Mouse (Mus musculus): ENCODE measurements around the gene Rbp7. TPM values are rescaled to one million over a fixed set of nuclear protein-coding genes. Genes with fewer than 3 reads are reported as not detected.
A peak's percentile ranks its signal among the peaks of the same experiment; 100 is the strongest.
"Not testable (repeated sequence)": the region's sequence is repeated elsewhere in the genome, so short reads cannot be mapped to it uniquely, and the experiment has no call there.

Rbp7 gene
- polyA plus RNA-seq, 1 experiment: not detected

DNA sequence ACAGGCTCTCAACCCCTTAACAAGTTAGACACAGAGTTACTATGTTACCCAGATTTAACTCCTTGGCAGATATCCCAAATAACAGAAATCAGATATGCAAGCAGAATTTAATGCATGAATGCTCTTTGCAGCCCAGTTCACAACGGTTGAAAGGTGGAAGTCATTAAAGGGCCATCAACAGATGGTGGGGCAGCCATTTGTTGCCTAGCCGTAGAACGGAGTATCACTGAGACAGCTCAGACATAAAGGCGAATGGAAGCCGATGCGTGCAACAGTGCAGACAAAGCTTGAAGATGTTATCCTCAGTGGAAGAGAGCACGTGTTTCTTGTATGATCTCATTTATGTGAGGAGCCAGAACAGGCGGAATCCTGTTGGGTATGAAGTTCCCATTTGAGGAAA lies 14.2 kb downstream of the Rbp7 start:
- H3K9me3 ChIP-seq: no peaks in the 10 kb centered on the region
- H3K4me1 ChIP-seq: peaks cover 20% of the 10 kb centered on the region
- H3K4me3 ChIP-seq (replicated peaks): no peak overlapping the region
- no peaks in the 10 kb centered on the region for H3K27me3 ChIP-seq (replicated peaks)
- TF ChIP-seq FLI1 (IDR thresholded peaks at IDR 0.05; ENCODE audit: low read length): no peak
- no peak for TF ChIP-seq GATA1 (IDR thresholded peaks at IDR 0.05; ENCODE audit: borderline replicate concordance, low read length)
- H3K36me3 ChIP-seq (replicated peaks; ENCODE audit: low read length): no peaks in the 10 kb centered on the region

DNA sequence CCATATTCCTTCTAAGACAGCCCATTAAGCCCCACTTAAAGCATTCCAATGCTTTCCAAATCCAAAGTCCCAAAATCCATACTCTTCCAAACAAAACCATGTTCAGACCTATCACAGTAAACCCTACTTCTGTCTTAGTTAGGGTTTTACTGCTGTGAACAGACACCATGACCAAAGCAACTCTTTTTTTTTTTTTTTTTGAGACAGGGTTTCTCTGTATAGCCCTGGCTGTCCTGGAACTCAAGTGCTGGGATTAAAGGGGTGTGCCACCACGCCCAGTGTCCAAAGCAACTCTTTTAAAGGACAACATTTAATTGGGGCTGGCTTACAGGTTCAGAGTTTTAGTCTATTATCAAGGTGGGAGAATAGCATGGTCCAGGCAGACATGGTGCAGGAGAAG lies 22.9 kb downstream of the Rbp7 start:
- peaks cover 21% of the 10 kb centered on the region; the same call in 1 of the 2 replicates for H3K4me1 ChIP-seq

DNA sequence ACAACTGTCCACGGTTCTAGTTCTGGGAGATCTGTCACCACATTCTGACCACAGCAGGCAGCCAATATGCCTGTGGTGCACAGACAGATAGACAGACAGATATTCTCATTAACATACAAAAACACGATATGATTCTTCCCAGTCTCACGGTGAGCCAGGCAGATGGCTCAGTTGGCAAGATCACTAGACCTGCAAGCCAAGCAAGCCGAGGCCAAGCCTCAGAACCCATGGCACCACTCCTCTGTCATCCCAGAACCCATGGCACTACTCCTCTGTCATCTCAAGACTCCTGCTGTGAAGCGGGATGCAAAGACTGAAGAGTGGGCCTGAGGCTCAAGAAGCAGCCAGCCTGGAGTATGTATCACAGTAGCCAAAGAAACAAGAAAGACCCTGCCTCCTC lies 25.2 kb downstream of the Rbp7 start:
- H3K4me1 ChIP-seq: peaks cover 27% of the 10 kb centered on the region; the same call in 1 of the 2 replicates
- H3K9me3 ChIP-seq: no peaks in the 10 kb centered on the region
- H3K27me3 ChIP-seq (replicated peaks): no peaks in the 10 kb centered on the region
- H3K36me3 ChIP-seq (replicated peaks; ENCODE audit: low read length): no peaks in the 10 kb centered on the region
- no peak overlapping the region for H3K4me3 ChIP-seq (replicated peaks)
- TF ChIP-seq GATA1 (IDR thresholded peaks at IDR 0.05; ENCODE audit: borderline replicate concordance, low read length) (no peak), FLI1 (IDR thresholded peaks at IDR 0.05; ENCODE audit: low read length) (no peak)

More for the DNA sequence above, 22.9 kb downstream of the Rbp7 start:
- H3K4me3 ChIP-seq (replicated peaks); H3K9me3 ChIP-seq; H3K36me3 ChIP-seq (replicated peaks; ENCODE audit: low read length); H3K27me3 ChIP-seq (replicated peaks): not testable (repeated sequence)

DNA sequence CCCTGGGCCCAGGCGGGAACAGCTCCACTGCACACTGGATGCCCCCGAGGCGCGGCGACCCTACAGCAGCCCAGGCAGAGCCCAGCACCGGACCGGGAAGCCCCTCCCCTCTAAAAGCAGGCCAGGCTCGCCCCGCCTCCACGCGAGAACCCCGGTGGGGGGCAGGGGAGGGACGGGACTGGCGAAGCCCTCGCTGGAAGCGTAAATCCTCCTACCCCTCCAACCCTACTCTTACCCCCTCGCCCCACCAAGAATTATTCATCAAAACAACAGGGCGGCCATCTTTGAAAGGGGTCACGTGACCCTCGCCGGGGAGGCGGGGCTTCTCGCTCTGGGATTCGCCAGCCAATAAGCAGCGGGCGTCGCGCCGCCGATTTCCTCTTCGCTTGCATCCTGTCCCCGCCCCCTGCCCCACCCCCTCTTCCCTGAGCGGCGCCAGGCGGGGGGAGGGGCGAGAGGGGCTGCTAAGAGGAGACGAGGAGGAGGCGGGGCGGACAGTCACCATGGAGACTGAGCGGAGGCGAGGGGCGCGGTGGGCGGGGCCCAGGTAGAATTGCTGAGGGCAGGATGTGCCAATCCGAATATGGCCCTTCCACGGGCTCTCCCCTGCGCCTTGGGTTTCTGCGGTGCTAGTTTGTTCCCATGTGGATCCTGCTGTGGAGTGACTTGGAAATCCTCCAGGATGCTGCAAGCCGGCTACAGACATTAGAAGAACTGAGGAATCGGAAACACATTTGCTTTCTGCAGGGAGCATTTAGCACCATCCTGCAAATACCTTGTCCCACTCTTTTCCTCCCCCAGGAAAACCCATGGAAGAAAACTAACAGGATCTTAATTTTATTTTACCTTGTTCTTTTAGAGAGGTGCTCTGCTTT lies 28.2 kb downstream of the Rbp7 start, which contains the start of gene Ube4b:
TSS of gene Ube4b (minus strand) at position 425 of the 875 bp plus-strand sequence.
- no peak for TF ChIP-seq FLI1 (IDR thresholded peaks at IDR 0.05; ENCODE audit: low read length)
- TF ChIP-seq GATA1 (IDR thresholded peaks at IDR 0.05; ENCODE audit: borderline replicate concordance, low read length): no peak
- Histone ChIP-seq H3K9me3 (no peaks in the 10 kb centered on the region), H3K27me3 (replicated peaks) (no peaks in the 10 kb centered on the region), H3K4me3 (replicated peaks) (peak within 1 kb of the TSS; percentile 97), H3K36me3 (replicated peaks; ENCODE audit: low read length) (peaks cover 14% of the 10 kb centered on the region), H3K4me1 (peaks cover 45% of the 10 kb centered on the region)

DNA sequence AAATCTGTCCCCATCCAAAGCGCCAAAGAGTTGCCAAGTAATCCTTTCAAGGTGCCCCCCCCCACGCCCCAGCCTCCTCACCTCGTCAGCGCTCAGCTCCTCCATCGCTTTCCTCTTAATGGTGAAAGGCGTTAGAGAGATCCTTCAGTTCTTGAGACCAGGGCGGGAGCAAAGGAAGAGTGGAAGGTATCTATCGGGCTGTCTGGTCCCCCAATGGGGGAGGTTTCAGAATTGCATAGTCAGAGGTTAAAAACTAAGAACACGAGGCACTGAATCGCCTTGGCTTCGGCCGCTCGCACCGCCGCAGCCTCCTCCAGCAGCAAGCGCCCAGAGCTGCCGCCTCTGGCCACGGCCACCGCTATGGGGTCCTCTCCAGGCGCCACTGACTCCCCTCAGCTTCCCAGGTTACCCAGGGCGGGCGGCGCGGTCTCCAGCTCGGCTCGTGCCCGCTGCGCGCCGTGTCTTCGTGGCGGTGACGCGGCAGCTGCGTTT lies 28.9 kb downstream of the Rbp7 start:
- peak overlapping the region; percentile 97 for H3K4me3 ChIP-seq (replicated peaks)
- peaks cover 52% of the 10 kb centered on the region for H3K4me1 ChIP-seq
- H3K9me3 ChIP-seq: no peaks in the 10 kb centered on the region
- TF ChIP-seq FLI1 (IDR thresholded peaks at IDR 0.05; ENCODE audit: low read length) (no peak), GATA1 (IDR thresholded peaks at IDR 0.05; ENCODE audit: borderline replicate concordance, low read length) (no peak)
- no peaks in the 10 kb centered on the region for H3K27me3 ChIP-seq (replicated peaks)
- H3K36me3 ChIP-seq (replicated peaks; ENCODE audit: low read length): peaks cover 21% of the 10 kb centered on the region

DNA sequence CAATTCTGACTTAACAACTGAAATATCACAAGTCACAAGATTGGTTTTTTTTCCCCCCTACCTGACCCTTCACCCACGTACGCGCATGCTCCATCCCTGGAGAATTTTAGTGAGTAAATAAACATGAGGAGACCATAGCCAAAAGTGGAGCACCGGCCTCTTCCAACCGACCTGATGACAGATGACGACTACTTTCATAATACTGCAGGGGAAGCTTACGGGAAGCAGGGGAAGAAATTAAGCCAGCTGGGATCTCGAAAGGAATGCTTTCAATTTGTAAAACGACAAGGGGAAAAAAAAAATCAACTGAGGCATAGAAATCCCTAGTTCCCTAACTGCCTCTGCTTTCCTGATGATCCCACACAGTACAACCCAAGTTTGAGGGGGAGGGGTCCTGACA lies 30.0 kb downstream of the Rbp7 start:
- Histone ChIP-seq H3K4me1 (peaks cover 63% of the 10 kb centered on the region), H3K36me3 (replicated peaks; ENCODE audit: low read length) (peaks cover 30% of the 10 kb centered on the region), H3K9me3 (no peaks in the 10 kb centered on the region), H3K4me3 (replicated peaks) (peak overlapping the region; percentile 97), H3K27me3 (replicated peaks) (no peaks in the 10 kb centered on the region)
- TF ChIP-seq FLI1 (IDR thresholded peaks at IDR 0.05; ENCODE audit: low read length): no peak
- TF ChIP-seq GATA1 (IDR thresholded peaks at IDR 0.05; ENCODE audit: borderline replicate concordance, low read length): no peak

DNA sequence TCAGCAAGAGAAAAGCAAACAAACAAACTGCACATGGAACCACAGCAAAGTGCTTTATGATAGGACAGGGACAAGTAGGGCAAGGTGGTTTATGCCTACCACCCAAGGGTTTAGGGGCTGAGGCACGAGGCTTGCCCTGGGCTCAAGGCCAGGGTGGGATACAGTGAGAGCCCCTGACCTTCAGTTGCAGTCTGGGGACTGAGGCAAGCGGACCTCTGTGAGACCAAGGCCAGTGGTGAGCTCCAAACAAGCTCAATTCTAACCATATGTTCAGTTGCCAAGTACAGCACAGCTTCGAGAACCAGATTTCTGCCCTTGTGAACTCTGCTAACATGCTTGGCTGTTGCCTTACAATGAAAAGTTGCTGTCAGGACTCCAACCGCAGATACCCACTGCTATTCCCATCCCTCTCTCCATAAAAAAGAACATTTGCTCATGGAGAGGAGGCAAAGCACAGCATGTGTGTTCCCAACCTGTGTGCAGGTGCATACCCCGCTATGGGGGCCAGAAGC lies 36.9 kb downstream of the Rbp7 start:
- Histone ChIP-seq H3K4me1 (peaks cover 80% of the 10 kb centered on the region), H3K27me3 (replicated peaks) (no peaks in the 10 kb centered on the region), H3K4me3 (replicated peaks) (no peak overlapping the region), H3K9me3 (peaks cover 4% of the 10 kb centered on the region; the same call in 1 of the 2 replicates), H3K36me3 (replicated peaks; ENCODE audit: low read length) (peaks cover 59% of the 10 kb centered on the region)
- TF ChIP-seq FLI1 (IDR thresholded peaks at IDR 0.05; ENCODE audit: low read length): no peak
- TF ChIP-seq GATA1 (IDR thresholded peaks at IDR 0.05; ENCODE audit: borderline replicate concordance, low read length): no peak

DNA sequence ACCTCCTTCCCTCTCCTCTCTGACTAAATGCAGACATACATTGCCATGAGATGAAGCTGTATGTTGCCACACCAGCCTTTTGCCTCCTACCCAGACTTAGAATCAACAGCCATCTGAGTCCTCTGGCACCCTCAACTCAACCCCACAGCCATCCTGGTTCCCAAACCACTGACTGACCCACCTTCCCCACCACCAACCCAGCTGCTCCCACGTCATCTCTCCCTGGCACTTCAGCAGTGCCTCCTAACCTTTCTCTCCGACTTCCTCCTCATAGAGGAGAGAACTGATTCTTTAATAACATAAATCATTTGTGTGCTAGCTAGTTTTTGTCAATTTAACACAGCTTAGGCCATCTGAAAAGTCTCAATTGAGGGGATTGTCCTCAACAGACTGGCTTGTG lies 37.8 kb downstream of the Rbp7 start:
- peak overlapping the region; percentile 77 for H3K4me3 ChIP-seq (replicated peaks)
- TF ChIP-seq FLI1 (IDR thresholded peaks at IDR 0.05; ENCODE audit: low read length) (no peak), GATA1 (IDR thresholded peaks at IDR 0.05; ENCODE audit: borderline replicate concordance, low read length) (no peak)
- peaks cover 75% of the 10 kb centered on the region for H3K4me1 ChIP-seq
- no peaks in the 10 kb centered on the region for H3K27me3 ChIP-seq (replicated peaks)
- H3K9me3 ChIP-seq: peaks cover 4% of the 10 kb centered on the region; the same call in 1 of the 2 replicates
- H3K36me3 ChIP-seq (replicated peaks; ENCODE audit: low read length): peaks cover 60% of the 10 kb centered on the region

DNA sequence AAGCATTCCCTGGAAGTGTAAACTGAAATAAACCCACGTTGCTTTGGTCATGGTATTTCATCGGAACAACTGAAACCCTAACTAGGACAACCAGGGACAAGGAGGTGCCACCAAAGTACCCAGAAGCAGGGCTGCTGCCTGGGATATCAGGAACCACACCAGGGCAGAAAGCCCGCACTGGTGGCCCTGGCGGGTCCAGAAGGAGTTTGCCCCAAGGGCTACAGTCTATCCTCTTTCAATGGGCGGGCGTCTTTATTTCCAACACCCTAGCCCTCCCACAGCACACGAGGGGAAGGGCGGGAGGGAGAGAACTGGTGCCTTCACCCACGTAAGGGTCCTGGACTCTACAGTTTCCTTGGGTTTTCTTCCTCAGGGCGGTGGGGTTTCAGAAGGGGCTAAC lies 38.4 kb downstream of the Rbp7 start:
- H3K4me3 ChIP-seq (replicated peaks): peak overlapping the region; percentile 77
- peaks cover 58% of the 10 kb centered on the region for H3K36me3 ChIP-seq (replicated peaks; ENCODE audit: low read length)
- peaks cover 69% of the 10 kb centered on the region for H3K4me1 ChIP-seq
- peaks cover 4% of the 10 kb centered on the region; the same call in 1 of the 2 replicates for H3K9me3 ChIP-seq
- TF ChIP-seq FLI1 (IDR thresholded peaks at IDR 0.05; ENCODE audit: low read length): no peak
- TF ChIP-seq GATA1 (IDR thresholded peaks at IDR 0.05; ENCODE audit: borderline replicate concordance, low read length): no peak
- H3K27me3 ChIP-seq (replicated peaks): no peaks in the 10 kb centered on the region

DNA sequence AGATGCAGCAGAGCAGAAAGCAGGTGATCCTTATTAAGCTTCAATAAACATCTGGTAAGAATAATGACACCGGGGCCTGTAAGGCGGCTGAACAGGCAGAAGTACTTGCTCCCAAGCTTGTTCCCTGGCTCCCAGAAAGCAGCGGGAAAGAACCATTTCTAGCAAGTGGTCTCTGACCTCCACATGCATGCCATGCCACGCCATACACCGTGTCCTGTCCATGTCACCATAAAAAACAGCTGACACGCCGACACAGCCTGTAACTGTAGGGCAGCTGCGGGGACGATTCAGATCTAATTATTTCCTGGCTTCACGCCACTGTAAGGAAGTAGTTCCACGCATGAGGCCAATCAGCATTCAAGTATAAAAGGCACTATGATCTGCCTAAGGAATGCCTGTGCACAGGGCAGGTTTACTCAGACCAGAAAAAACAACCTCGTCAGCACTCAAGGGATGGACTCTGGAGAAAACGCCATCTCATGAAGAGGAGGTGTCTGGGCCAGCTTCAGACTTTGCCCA lies 39.1 kb downstream of the Rbp7 start:
- TF ChIP-seq GATA1 (IDR thresholded peaks at IDR 0.05; ENCODE audit: borderline replicate concordance, low read length) (no peak), FLI1 (IDR thresholded peaks at IDR 0.05; ENCODE audit: low read length) (no peak)

More for the DNA sequence above, 39.1 kb downstream of the Rbp7 start:
- peaks cover 57% of the 10 kb centered on the region for H3K36me3 ChIP-seq (replicated peaks; ENCODE audit: low read length)
- H3K27me3 ChIP-seq (replicated peaks): no peaks in the 10 kb centered on the region
- peaks cover 4% of the 10 kb centered on the region; the same call in 1 of the 2 replicates for H3K9me3 ChIP-seq
- H3K4me3 ChIP-seq (replicated peaks): peak overlapping the region; percentile 71
- peaks cover 62% of the 10 kb centered on the region for H3K4me1 ChIP-seq

Data from megakaryocyte, embryonic 14.5 days (primary cell).